Mouse (Mus musculus) erythroblast, embryonic 14.5 days (primary cell): ENCODE results near the gene Gstm1.
"Not testable (repeated sequence)": the region's sequence is repeated elsewhere in the genome, so short reads cannot be mapped to it uniquely, and the experiment has no call there.

Source experiments
- GATA1 ChIP-seq: IDR thresholded peaks from 2 replicates; pipeline ENCODE4 v1.6.1; 2012; ENCODE audit warnings: low read length, inconsistent platforms, mixed read lengths
- TAL1 ChIP-seq: IDR thresholded peaks from 3 replicates; pipeline ENCODE4 v1.6.1; 2012; ENCODE audit warnings: low read length, inconsistent platforms, mixed read lengths

- not testable (repeated sequence) for TF ChIP-seq TAL1, GATA1
Observed at GRCm38 (mm10) chr3:107995974-107996373, 21.8 kb downstream of the Gstm1 start.
